Mouse (Mus musculus): Measurements from ENCODE around the gene Rcl1. TPM values are rescaled to one million over a fixed set of nuclear protein-coding genes. Genes with fewer than 3 reads are reported as not detected.

Gene Rcl1
- polyA plus RNA-seq, 1 experiment, result 53.3 TPM

GRCm38 (mm10) chr19:29185122-29185521 lies 83.9 kb downstream of the Rcl1 start:
- no peak for TF ChIP-seq POLR2A (IDR thresholded peaks at IDR 0.05; ENCODE audit: insufficient read depth, low read length)
- TF ChIP-seq EP300 (IDR thresholded peaks at IDR 0.05; ENCODE audit: insufficient read depth, low read depth, low read length), result no peak
- TF ChIP-seq CTCF (IDR thresholded peaks at IDR 0.05; ENCODE audit: low read depth, low read length), result no peak
- H3K4me3 ChIP-seq (ENCODE audit: low read depth, low read length), result no peak overlapping the region
- no peaks in the 10 kb centered on the region for H3K27me3 ChIP-seq (ENCODE audit: control insufficient read depth, insufficient read depth, low read length, poor library complexity, severe bottlenecking)
- H3K27ac ChIP-seq (ENCODE audit: insufficient read depth, low read length), result no peak overlapping the region
- no peaks in the 10 kb centered on the region for H3K9me3 ChIP-seq (replicated peaks; ENCODE audit: control insufficient read depth, insufficient read depth, low read length, poor library complexity, severe bottlenecking)
- H3K36me3 ChIP-seq (ENCODE audit: control insufficient read depth, insufficient read depth, low read length, poor library complexity, severe bottlenecking), result no peaks in the 10 kb centered on the region
- H3K9ac ChIP-seq (ENCODE audit: low read depth, poor library complexity, severe bottlenecking), result no peak overlapping the region
- H3K4me1 ChIP-seq (ENCODE audit: control insufficient read depth, insufficient read depth, low read length), result peaks cover 2% of the 10 kb centered on the region

- H3K36me3 ChIP-seq (ENCODE audit: control insufficient read depth, insufficient read depth, low read length, poor library complexity, severe bottlenecking), result no peaks in the 10 kb centered on the region
- H3K27ac ChIP-seq (ENCODE audit: insufficient read depth, low read length), result no peak overlapping the region
- peaks cover 2% of the 10 kb centered on the region for H3K4me1 ChIP-seq (ENCODE audit: control insufficient read depth, insufficient read depth, low read length)
- no peaks in the 10 kb centered on the region for H3K27me3 ChIP-seq (ENCODE audit: control insufficient read depth, insufficient read depth, low read length, poor library complexity, severe bottlenecking)
- H3K9me3 ChIP-seq (replicated peaks; ENCODE audit: control insufficient read depth, insufficient read depth, low read length, poor library complexity, severe bottlenecking), result no peaks in the 10 kb centered on the region
- no peak for TF ChIP-seq CTCF (IDR thresholded peaks at IDR 0.05; ENCODE audit: low read depth, low read length)
- H3K4me3 ChIP-seq (ENCODE audit: low read depth, low read length), result no peak overlapping the region
- H3K9ac ChIP-seq (ENCODE audit: low read depth, poor library complexity, severe bottlenecking), result no peak overlapping the region
Measured at GRCm38 (mm10) chr19:29185552-29186232, 84.5 kb downstream of the Rcl1 start.

DNA sequence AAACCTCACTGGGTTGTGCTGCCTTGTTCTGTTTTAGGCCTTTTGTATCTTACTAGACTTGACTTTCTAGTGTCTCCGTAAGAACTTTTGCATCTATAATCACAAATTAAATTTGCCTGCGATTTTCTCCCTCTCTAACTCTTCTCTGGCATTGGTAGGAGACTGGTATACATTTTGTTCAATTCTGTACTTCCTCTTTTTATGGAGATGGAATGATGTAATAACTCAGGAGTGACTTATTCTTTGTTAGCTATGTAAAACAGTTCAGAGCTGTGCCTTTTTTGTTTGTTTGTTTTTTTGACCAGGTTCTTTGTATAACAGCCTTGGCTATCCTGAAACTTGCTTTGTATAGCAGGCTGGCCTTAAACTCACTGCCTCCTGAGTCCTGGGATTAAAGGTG lies 87.7 kb downstream of the Rcl1 start:
- no peaks in the 10 kb centered on the region for H3K9me3 ChIP-seq (replicated peaks; ENCODE audit: control insufficient read depth, insufficient read depth, low read length, poor library complexity, severe bottlenecking)
- H3K4me1 ChIP-seq (ENCODE audit: control insufficient read depth, insufficient read depth, low read length), result peaks cover 2% of the 10 kb centered on the region
- H3K27me3 ChIP-seq (ENCODE audit: control insufficient read depth, insufficient read depth, low read length, poor library complexity, severe bottlenecking), result no peaks in the 10 kb centered on the region
- no peak overlapping the region for H3K4me3 ChIP-seq (ENCODE audit: low read depth, low read length)
- H3K27ac ChIP-seq (ENCODE audit: insufficient read depth, low read length), result no peak overlapping the region
- no peak overlapping the region for H3K9ac ChIP-seq (ENCODE audit: low read depth, poor library complexity, severe bottlenecking)
- TF ChIP-seq POLR2A (IDR thresholded peaks at IDR 0.05; ENCODE audit: insufficient read depth, low read length) (no peak), CTCF (IDR thresholded peaks at IDR 0.05; ENCODE audit: low read depth, low read length) (no peak), EP300 (IDR thresholded peaks at IDR 0.05; ENCODE audit: insufficient read depth, low read depth, low read length) (no peak)
- H3K36me3 ChIP-seq (ENCODE audit: control insufficient read depth, insufficient read depth, low read length, poor library complexity, severe bottlenecking), result no peaks in the 10 kb centered on the region

Other genes starting within 250 kb of the Rcl1 start
- 3.4 and 5.6 TPM in 2 replicates for gene Plpp6, start 137.4 kb upstream of the Rcl1 start, polyA plus RNA-seq (2011; ENCODE audit: insufficient read depth, insufficient read length, low read depth, missing spikeins)
- gene 4430402I18Rik, start 133.6 kb upstream of the Rcl1 start, polyA plus RNA-seq (2011; ENCODE audit: insufficient read depth, insufficient read length, low read depth, missing spikeins), result 0.72 and 1.7 TPM in 2 replicates
- gene Cdc37l1, start 111.0 kb upstream of the Rcl1 start, polyA plus RNA-seq (2011; ENCODE audit: insufficient read depth, insufficient read length, low read depth, missing spikeins), result 58.9 and 59.3 TPM in 2 replicates
- 20.4 and 23.3 TPM in 2 replicates for gene Ak3, start 53.4 kb upstream of the Rcl1 start, polyA plus RNA-seq (2011; ENCODE audit: insufficient read depth, insufficient read length, low read depth, missing spikeins)
- 10.9 and 12.6 TPM in 2 replicates for gene Jak2, start 150.5 kb downstream of the Rcl1 start, polyA plus RNA-seq (2011; ENCODE audit: insufficient read depth, insufficient read length, low read depth, missing spikeins)
- gene Insl6, start 224.0 kb downstream of the Rcl1 start, polyA plus RNA-seq (2011; ENCODE audit: insufficient read depth, insufficient read length, low read depth, missing spikeins), result 7.7 and 12.2 TPM in 2 replicates
- gene Rln1, start 233.3 kb downstream of the Rcl1 start, polyA plus RNA-seq (2011; ENCODE audit: insufficient read depth, insufficient read length, low read depth, missing spikeins), result 2.0 and 2.2 TPM in 2 replicates

Data from ES-Bruce4 (cell line).